Mouse (Mus musculus) thymus, adult 2 months (tissue): ENCODE measurements around the gene Plvap.

Source experiments
- CTCF ChIP-seq: fragments of 200-500 bp; IDR thresholded peaks from 2 replicates; pipeline ENCODE4 v1.5.1; 2012; ENCODE audit warnings: mild to moderate bottlenecking, control low read depth, low read length, moderate library complexity, borderline replicate concordance; ENCODE audit not compliant: control insufficient read depth, poor library complexity, insufficient read depth; ENCODE audit errors: extremely low read depth
- POLR2A ChIP-seq: fragments of 200-500 bp; IDR thresholded peaks from 2 replicates; pipeline ENCODE4 v1.6.1; 2012; ENCODE audit warnings: mild to moderate bottlenecking, low read length, control low read depth, moderate library complexity; ENCODE audit not compliant: control insufficient read depth, poor library complexity, insufficient read depth; ENCODE audit errors: extremely low read depth

- TF ChIP-seq POLR2A (no peak), CTCF (no peak)
These were observed 44.4 kb downstream of the Plvap start for GRCm38 (mm10) chr8:71467201-71467600.
